ENCODE assay signal across 26 mouse cellular contexts in the genomic region with DNA sequence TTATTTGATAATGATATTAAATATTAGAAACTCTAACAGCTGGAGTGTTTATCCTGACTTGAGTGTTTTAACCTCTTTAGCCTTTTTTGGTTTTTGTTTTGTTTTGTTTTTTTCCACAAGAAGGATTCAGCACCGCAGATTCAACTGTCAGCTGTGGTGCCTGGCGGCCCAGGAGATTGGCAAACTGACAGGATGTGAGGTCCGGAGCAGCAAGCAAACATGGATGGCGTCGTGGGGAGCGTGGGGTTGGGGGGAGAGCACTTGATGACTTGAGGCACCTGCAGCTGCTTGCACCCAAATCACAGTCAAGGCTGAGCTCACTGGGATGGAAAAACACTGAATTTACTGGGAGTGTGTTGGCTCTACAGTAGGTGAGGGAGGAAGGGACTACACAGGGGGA.
DNase-seq lines count a peak whose midpoint lies in the region; ATAC-seq and TF ChIP-seq lines count a peak whose summit lies in the region.
"Had no signal": no experiment of that assay in that cellular context is flagged by ENCODE, and none has a peak within 500 bp of the region (broad histone marks: within the 10 kb centered on the region; RNA-seq: fewer than 3 reads in every experiment).

No protein-coding gene starts in this region.

- peak; percentile 24 for DNase-seq in hindbrain, postnatal 0 days (ENCODE audit: low spot score)
- no peak for DNase-seq in hindbrain, embryonic 14.5 days (ENCODE audit: low spot score)
- DNase-seq in kidney, postnatal 36 days = peak; percentile 1 to 29
- DNase-seq in kidney, adult 18-20 months = no peak
- peak; percentile 17 for DNase-seq in lung, postnatal 10 days
- no peak for DNase-seq in lung, adult 18-20 months
- DNase-seq: adrenal gland, adult 8-10 months; B cell, adult 2 months; cerebellum, adult 11-12 months; cerebellum, adult 9-11 months; liver, embryonic 13.5 days; lung, adult 2 months; lung, postnatal 36 days; right cerebral cortex, postnatal 25 days had no signal

- no peaks in the 10 kb centered on the region for H3K27me3 ChIP-seq in hindbrain, postnatal 0 days (ENCODE audit: insufficient read depth, low read length)
- H3K27me3 ChIP-seq in hindbrain, embryonic 14.5 days (ENCODE audit: control insufficient read depth, insufficient read depth, low read length) = no peaks in the 10 kb centered on the region
- H3K27me3 ChIP-seq: heart, embryonic 15.5 days; hindbrain, embryonic 12.5 days; liver, embryonic 13.5 days; stomach, embryonic 15.5 days had no signal

- no peak for TF ChIP-seq CTCF in hindbrain, postnatal 0 days (IDR thresholded peaks at IDR 0.05; ENCODE audit: low read depth)

- no peak overlapping the region for H3K4me2 ChIP-seq in hindbrain, postnatal 0 days (ENCODE audit: low read depth, low read length)
- no peak overlapping the region for H3K4me2 ChIP-seq in hindbrain, embryonic 14.5 days (replicated peaks)
- H3K4me2 ChIP-seq: heart, embryonic 15.5 days; hindbrain, embryonic 12.5 days; limb, embryonic 15.5 days; liver, embryonic 13.5 days; midbrain, embryonic 11.5 days; stomach, embryonic 15.5 days had no signal

- no peak overlapping the region for H3K4me3 ChIP-seq in hindbrain, postnatal 0 days (ENCODE audit: low read length)
- H3K4me3 ChIP-seq in hindbrain, embryonic 14.5 days (replicated peaks; ENCODE audit: low read length) = no peak overlapping the region
- H3K4me3 ChIP-seq: erythroblast, embryonic 14.5 days; heart, embryonic 10.5 days; heart, embryonic 15.5 days; hindbrain, embryonic 12.5 days; limb, embryonic 10.5 days; limb, embryonic 15.5 days; liver, embryonic 13.5 days; stomach, embryonic 15.5 days had no signal

- no peaks in the 10 kb centered on the region for H3K9me3 ChIP-seq in hindbrain, postnatal 0 days (ENCODE audit: low read length)
- no peaks in the 10 kb centered on the region for H3K9me3 ChIP-seq in hindbrain, embryonic 14.5 days (ENCODE audit: control insufficient read depth, low read length)
- H3K9me3 ChIP-seq: heart, embryonic 10.5 days; heart, embryonic 15.5 days; hindbrain, embryonic 12.5 days; limb, embryonic 10.5 days; limb, embryonic 15.5 days; liver, embryonic 13.5 days; stomach, embryonic 15.5 days had no signal

- no peak overlapping the region for H3K9ac ChIP-seq in hindbrain, postnatal 0 days (replicated peaks; ENCODE audit: low read length)
- no peak overlapping the region for H3K9ac ChIP-seq in hindbrain, embryonic 14.5 days
- H3K9ac ChIP-seq: heart, embryonic 15.5 days; hindbrain, embryonic 12.5 days; limb, embryonic 15.5 days; liver, embryonic 13.5 days; stomach, embryonic 15.5 days had no signal

- no peak overlapping the region for H3K27ac ChIP-seq in hindbrain, postnatal 0 days
- H3K27ac ChIP-seq in hindbrain, embryonic 14.5 days = no peak overlapping the region
- H3K27ac ChIP-seq: heart, embryonic 10.5 days; heart, embryonic 15.5 days; hindbrain, embryonic 12.5 days; limb, embryonic 10.5 days; limb, embryonic 15.5 days; liver, embryonic 13.5 days; stomach, embryonic 15.5 days had no signal

- 39% methylated on average over 6 of the region's 6 CpGs for WGBS in hindbrain, postnatal 0 days
- WGBS in hindbrain, embryonic 14.5 days = 54% methylated on average over 6 of the region's 6 CpGs

- ATAC-seq in hindbrain, postnatal 0 days = no peak
- ATAC-seq in hindbrain, embryonic 14.5 days (ENCODE audit: low FRiP score) = no peak
- ATAC-seq: activated CD4-positive, CD25-positive, alpha-beta regulatory T cell, adult 4 months; forebrain, embryonic 16.5 days; intestine, postnatal 0 days; midbrain, embryonic 16.5 days had no signal

- no peaks in the 10 kb centered on the region for H3K36me3 ChIP-seq in hindbrain, postnatal 0 days (ENCODE audit: insufficient read depth, low read length)
- H3K36me3 ChIP-seq in hindbrain, embryonic 14.5 days (replicated peaks; ENCODE audit: control insufficient read depth, insufficient read depth) = no peaks in the 10 kb centered on the region
- H3K36me3 ChIP-seq: heart, embryonic 10.5 days; heart, embryonic 15.5 days; hindbrain, embryonic 12.5 days; limb, embryonic 10.5 days; limb, embryonic 15.5 days; liver, embryonic 13.5 days; stomach, embryonic 15.5 days had no signal

- H3K4me1 ChIP-seq in hindbrain, postnatal 0 days (ENCODE audit: insufficient read depth, low read length) = no peaks in the 10 kb centered on the region
- H3K4me1 ChIP-seq in hindbrain, embryonic 14.5 days (replicated peaks; ENCODE audit: control insufficient read depth, insufficient read depth, low read length) = no peaks in the 10 kb centered on the region
- H3K4me1 ChIP-seq: heart, embryonic 15.5 days; hindbrain, embryonic 12.5 days; limb, embryonic 15.5 days; liver, embryonic 13.5 days had no signal

Comparison
In these comparisons a context has a peak if more than half of its experiments do, and no peak if none do; other contexts are left out.
1. DNase-seq: peak in hindbrain, postnatal 0 days (single experiment), kidney, postnatal 36 days (2 of 2) and lung, postnatal 10 days (single experiment); none in hindbrain, embryonic 14.5 days (single experiment), kidney, adult 18-20 months (single experiment) and lung, adult 18-20 months (0 of 2).